Mouse (Mus musculus): ENCODE measurements around the gene Rap1gap2.

GRCm38 (mm10) chr11:74458400-74458799 is 152.3 kb downstream of the Rap1gap2 start:
- TF ChIP-seq NELFE (IDR thresholded peaks at IDR 0.05; ENCODE audit: low read depth, low read length) (no peak), POLR2A (IDR thresholded peaks at IDR 0.05; ENCODE audit: control insufficient read depth in 1 of 2, insufficient read depth in 1 of 2, low read depth in 1 of 2, low read length in 2 of 2, poor library complexity in 1 of 2) (no peak), POLR2AphosphoS5 (IDR thresholded peaks at IDR 0.05; ENCODE audit: borderline replicate concordance, low read depth, low read length) (no peak), USF2 (IDR thresholded peaks at IDR 0.05; ENCODE audit: borderline replicate concordance in 1 of 2, insufficient read depth in 1 of 2, low read depth in 1 of 2, low read length in 2 of 2) (no peak), TBP (IDR thresholded peaks at IDR 0.05; ENCODE audit: low read depth, low read length) (no peak), RCOR1 (IDR thresholded peaks at IDR 0.05; ENCODE audit: low read depth, low read length) (no peak), MYC (IDR thresholded peaks at IDR 0.05; ENCODE audit: low read depth, low read length) (no peak), CTCF (IDR thresholded peaks at IDR 0.05 in 2 of 3, conservative IDR thresholded peaks at IDR 0.05 in 1 of 3; ENCODE audit: control insufficient read depth in 1 of 3, insufficient read depth in 1 of 3, low read depth in 2 of 3, low read length in 3 of 3, poor library complexity in 1 of 3, severe bottlenecking in 1 of 3) (no peak), EP300 (IDR thresholded peaks at IDR 0.05; ENCODE audit: low read depth in 1 of 2, low read length in 2 of 2) (no peak), USF1 (IDR thresholded peaks at IDR 0.05; ENCODE audit: low read depth, low read length) (no peak), KAT2A (conservative IDR thresholded peaks at IDR 0.05; ENCODE audit: low read depth, low read length) (no peak), ZMIZ1 (IDR thresholded peaks at IDR 0.05; ENCODE audit: low read depth, low read length) (no peak), NRF1 (IDR thresholded peaks at IDR 0.05; ENCODE audit: insufficient read depth, low read depth, low read length, poor library complexity, severe bottlenecking) (no peak)
